Mouse (Mus musculus) induced T-regulatory cell, adult 2 months (primary cell): Measurements from ENCODE around the gene Gm13090.
A peak's percentile ranks its signal among the peaks of the same experiment; 100 is the strongest.

Experiments
- DNase-seq: peaks from one replicate; pipeline ENCODE4 v3.0.0-alpha.2; 2012; ENCODE audit warnings: low read depth

Gene Gm13090

GRCm38 (mm10) chr4:151096334-151097103 lies 7.1 kb downstream of the Gm13090 start:
- DNase-seq: no peak

GRCm38 (mm10) chr4:151097104-151097438 lies 7.7 kb downstream of the Gm13090 start:
- DNase-seq: no peak

- no peak for DNase-seq
Measured at GRCm38 (mm10) chr4:151103646-151104045, 14.3 kb downstream of the Gm13090 start.

GRCm38 (mm10) chr4:151104147-151104546 lies 14.8 kb downstream of the Gm13090 start:
- no peak for DNase-seq

- DNase-seq: no peak
Measured at GRCm38 (mm10) chr4:151105886-151106285, 16.5 kb downstream of the Gm13090 start.

- DNase-seq: no peak
Measured at GRCm38 (mm10) chr4:151106468-151106867, 17.1 kb downstream of the Gm13090 start.

- no peak for DNase-seq
Measured at GRCm38 (mm10) chr4:151107131-151108001, 18.0 kb downstream of the Gm13090 start.

- DNase-seq: peak; percentile 79
Measured at GRCm38 (mm10) chr4:151108028-151108771, 18.8 kb downstream of the Gm13090 start.

- DNase-seq: no peak
Measured at GRCm38 (mm10) chr4:151108834-151109241, 19.5 kb downstream of the Gm13090 start.

- no peak for DNase-seq
Measured at GRCm38 (mm10) chr4:151111226-151111625, 21.9 kb downstream of the Gm13090 start.

- DNase-seq: no peak
Measured at GRCm38 (mm10) chr4:151114574-151114973, 25.2 kb downstream of the Gm13090 start.

- no peak for DNase-seq
Measured at GRCm38 (mm10) chr4:151118883-151119282, 29.5 kb downstream of the Gm13090 start.

- DNase-seq: no peak
Measured at GRCm38 (mm10) chr4:151127636-151128548, 38.5 kb downstream of the Gm13090 start.

GRCm38 (mm10) chr4:151128641-151129541 lies 39.5 kb downstream of the Gm13090 start:
- no peak for DNase-seq

- DNase-seq: no peak
Measured at GRCm38 (mm10) chr4:151129725-151130557, 40.6 kb downstream of the Gm13090 start.

GRCm38 (mm10) chr4:151130756-151131490 lies 41.6 kb downstream of the Gm13090 start:
- DNase-seq: no peak

GRCm38 (mm10) chr4:151132493-151132892 lies 43.1 kb downstream of the Gm13090 start:
- no peak for DNase-seq

- DNase-seq: no peak
Measured at GRCm38 (mm10) chr4:151133760-151134159, 44.4 kb downstream of the Gm13090 start.

- DNase-seq: no peak
Measured at GRCm38 (mm10) chr4:151135491-151135890, 46.1 kb downstream of the Gm13090 start.
